Mouse (Mus musculus) heart, adult 11 months (tissue): ENCODE data around the gene Irak2.
"Not testable (repeated sequence)": the region's sequence is repeated elsewhere in the genome, so short reads cannot be mapped to it uniquely, and the experiment has no call there.

ENCODE experiments used
- DNase-seq: peaks from one replicate; pipeline ENCODE4 v3.0.0; 2022

The Irak2 gene

GRCm38 (mm10) chr6:113669821-113670220 is 31.6 kb downstream of the Irak2 start:
- peak; percentile 95 for DNase-seq

- not testable (repeated sequence) for DNase-seq
Observed at GRCm38 (mm10) chr6:113672029-113672428, 33.8 kb downstream of the Irak2 start.

DNA sequence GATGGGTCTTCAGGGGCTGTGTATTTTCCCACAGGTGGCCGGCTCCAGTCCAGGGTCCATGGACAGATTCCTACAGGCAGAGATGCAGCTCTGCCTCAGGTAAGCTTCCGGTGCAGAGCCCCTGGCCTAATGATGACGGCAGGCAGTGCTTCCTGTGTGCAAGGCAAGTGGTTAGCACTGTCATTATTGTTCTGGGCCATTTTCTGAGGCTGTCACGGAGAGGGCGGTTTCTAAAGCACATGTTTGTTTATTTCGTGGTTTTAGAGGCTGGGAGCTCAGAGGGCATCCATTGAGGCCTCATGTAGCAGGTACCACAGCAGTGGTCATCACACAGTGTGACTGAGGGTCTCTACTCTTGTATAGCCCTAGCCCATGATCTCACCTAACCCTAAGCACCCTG is 34.7 kb downstream of the Irak2 start:
- no peak for DNase-seq

- no peak for DNase-seq
Observed at GRCm38 (mm10) chr6:113675234-113675633, 37.0 kb downstream of the Irak2 start.

GRCm38 (mm10) chr6:113675991-113676390 is 37.7 kb downstream of the Irak2 start:
- DNase-seq = no peak

GRCm38 (mm10) chr6:113677070-113677734 is 38.9 kb downstream of the Irak2 start:
- DNase-seq = peak; percentile 98

- no peak for DNase-seq
Observed at GRCm38 (mm10) chr6:113678246-113679012, 40.2 kb downstream of the Irak2 start.

DNA sequence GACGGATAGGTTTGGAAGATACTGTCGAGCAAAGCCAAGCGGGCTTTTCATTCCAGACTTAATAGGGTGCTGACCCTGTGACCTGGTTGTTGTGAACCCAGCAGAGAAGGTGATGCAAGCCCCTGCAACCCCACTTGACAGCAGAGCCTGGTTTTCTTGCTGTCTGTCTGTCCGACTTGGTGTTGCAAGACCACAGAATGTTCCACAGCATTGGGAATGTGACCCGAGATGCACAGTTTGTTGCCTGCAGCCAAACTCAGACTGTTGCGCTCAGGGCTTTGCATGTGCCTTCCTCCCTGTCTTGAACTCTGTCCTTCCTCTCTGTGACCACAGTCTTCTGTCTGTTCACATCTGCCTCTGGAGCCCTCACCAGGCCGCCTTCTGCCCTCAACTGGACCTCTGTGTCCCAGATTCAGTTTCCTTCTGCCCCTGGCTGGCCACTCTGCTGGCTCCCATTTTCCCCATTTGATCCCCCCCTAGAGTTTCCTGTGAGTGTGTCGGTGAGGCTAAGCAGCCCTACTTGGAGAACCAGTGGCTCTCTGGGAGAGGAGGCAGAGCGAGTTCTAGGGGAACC is 41.8 kb downstream of the Irak2 start:
- DNase-seq = peak; percentile 93

- peak; percentile 98 for DNase-seq
Observed at GRCm38 (mm10) chr6:113681271-113681670, 43.0 kb downstream of the Irak2 start.

GRCm38 (mm10) chr6:113683081-113683825 is 45.0 kb downstream of the Irak2 start:
- no peak for DNase-seq

DNA sequence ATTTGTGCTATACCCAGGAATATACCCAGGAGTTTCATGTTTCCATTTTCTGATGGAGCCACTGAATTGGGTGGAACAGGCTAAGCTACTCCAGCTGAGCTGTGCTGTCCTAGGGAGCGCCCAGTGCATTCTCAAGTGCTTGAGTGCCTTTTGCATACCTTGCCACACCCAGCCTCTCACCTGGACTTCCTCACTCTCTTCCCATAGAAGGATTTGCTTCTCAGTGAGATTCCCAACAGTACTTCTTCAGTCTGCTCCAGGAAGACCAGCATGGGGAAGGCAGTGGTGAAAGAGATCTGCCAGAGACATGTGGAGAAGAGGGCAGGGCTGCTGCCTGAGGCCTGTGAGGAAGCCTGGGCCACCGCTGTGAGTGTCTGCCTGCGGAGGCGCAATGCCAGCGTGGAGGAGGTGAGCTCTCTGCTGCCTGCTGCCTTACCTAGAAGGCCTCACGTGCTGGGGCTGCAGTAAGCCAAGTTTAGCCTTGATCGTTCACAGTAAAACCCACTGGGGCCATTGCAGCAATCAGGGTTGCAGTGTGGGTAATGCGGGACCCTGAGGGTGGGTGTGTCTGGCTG is 48.4 kb downstream of the Irak2 start:
- DNase-seq = no peak

DNA sequence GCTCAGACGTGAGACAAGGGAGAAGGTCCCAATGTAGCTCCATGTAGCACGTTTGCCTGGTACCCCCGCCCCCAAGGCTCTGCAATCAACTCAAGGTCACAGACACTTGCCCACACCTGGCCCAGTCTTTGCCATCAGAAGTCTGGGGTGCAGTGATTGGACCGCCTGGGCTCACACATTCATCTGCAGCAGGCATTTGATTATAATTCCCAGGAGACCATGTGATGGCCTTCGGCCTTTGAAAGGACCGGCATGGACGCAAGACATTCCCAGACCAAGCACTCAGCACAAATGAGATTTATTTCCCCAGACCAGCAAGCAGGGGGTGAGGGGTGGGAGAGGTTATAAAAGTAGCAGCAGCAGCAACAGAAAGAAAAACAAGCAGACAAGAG is 51.7 kb downstream of the Irak2 start:
- DNase-seq = peak; percentile 94

DNA sequence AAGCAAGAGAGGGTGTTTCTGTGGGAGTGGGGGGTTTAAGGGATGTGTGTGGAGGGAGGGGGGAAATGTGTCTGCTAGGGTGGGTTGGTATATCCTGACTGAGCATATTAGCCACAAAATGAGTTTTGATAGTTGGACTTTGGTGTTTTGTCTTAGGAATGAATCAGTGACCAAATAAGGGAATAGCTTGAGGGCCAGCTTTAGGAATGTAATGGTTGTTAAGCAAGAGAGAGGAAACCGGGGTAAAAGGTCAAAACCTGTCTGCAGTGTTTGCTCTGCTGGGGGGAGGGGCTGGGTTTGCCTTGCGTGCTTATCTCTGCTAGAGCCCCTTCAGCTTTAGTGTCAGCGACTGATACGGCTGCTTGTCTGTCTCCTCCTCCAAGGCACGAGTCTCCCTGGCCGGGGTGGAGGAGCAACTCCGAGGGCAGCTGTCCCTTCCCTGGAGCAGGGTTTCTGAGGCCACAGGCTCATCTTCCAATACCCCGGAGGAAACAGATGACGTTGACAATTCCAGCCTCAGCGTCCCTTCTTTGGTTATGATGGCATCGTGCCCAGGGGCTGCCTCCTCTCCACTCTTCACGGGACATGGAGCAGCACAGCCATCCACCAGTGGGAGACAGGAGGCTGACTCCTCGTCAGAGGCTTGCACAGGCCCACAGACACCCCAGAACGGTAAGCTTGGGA is 52.3 kb downstream of the Irak2 start:
- DNase-seq = peak; percentile 96

GRCm38 (mm10) chr6:113691084-113691462 is 52.8 kb downstream of the Irak2 start:
- DNase-seq = no peak

DNA sequence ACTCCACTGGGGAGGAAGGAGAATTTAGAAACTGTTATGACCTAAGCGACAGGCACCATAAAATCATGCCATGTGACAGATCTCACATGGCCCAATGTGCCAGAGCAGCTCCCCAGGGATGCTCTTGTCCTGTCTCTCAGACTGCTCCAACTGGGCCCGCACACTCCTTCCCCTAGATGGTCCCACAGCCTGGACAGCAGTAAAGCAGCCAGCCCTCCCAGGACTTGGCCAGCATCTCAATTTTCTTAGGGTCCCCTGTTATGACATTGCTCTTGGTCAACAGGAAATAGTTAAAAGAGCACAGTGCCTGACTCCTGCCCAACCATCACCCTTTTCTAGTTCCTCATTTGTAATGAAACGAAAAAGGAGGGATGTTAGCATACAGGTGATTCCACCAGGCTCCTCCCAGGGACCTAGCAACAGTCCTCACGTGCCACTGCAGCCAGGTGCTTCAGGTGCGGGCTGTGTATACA is 54.4 kb downstream of the Irak2 start:
- DNase-seq = no peak

GRCm38 (mm10) chr6:113693377-113693776 is 55.1 kb downstream of the Irak2 start:
- DNase-seq = no peak

GRCm38 (mm10) chr6:113695203-113695602 is 56.9 kb downstream of the Irak2 start:
- no peak for DNase-seq

- no peak for DNase-seq
Observed at GRCm38 (mm10) chr6:113695766-113696355, 57.6 kb downstream of the Irak2 start.

DNA sequence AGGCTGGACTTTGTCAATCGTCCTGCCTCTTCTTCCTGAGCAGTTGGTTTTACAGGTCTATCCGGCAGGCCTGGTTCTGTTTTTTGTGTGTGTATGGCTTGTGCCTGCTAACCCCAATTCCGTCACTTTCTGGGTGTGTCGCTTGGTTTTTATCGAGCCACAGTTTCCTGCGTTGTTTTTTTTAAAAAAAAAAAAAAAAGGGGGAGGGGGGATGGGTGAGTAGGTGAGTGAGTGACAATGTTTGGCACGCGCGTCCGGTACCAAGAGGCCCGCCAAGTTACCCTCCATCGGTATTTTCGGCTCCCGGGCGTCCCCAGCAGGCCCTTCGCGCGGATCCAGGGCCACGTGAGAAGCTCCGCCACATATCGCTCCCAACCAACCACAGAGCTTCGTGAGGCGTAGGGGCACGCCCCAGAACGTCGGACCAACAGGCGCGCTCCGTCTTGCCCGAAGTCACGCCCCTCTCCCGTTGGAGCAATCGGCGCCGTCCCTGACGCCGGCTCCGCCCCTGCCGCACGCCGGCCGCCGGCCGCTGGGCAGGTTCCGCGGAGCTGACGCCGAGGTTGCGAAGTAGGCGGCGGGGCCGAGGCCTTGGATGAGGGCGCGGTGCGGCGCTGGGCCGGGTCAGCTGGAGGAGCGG is 58.4 kb downstream of the Irak2 start, which contains the start of gene Tatdn2:
Gene Tatdn2, plus strand, starts transcription at position 469 of the 640 bp plus-strand sequence.
- DNase-seq = peak; percentile 100

DNA sequence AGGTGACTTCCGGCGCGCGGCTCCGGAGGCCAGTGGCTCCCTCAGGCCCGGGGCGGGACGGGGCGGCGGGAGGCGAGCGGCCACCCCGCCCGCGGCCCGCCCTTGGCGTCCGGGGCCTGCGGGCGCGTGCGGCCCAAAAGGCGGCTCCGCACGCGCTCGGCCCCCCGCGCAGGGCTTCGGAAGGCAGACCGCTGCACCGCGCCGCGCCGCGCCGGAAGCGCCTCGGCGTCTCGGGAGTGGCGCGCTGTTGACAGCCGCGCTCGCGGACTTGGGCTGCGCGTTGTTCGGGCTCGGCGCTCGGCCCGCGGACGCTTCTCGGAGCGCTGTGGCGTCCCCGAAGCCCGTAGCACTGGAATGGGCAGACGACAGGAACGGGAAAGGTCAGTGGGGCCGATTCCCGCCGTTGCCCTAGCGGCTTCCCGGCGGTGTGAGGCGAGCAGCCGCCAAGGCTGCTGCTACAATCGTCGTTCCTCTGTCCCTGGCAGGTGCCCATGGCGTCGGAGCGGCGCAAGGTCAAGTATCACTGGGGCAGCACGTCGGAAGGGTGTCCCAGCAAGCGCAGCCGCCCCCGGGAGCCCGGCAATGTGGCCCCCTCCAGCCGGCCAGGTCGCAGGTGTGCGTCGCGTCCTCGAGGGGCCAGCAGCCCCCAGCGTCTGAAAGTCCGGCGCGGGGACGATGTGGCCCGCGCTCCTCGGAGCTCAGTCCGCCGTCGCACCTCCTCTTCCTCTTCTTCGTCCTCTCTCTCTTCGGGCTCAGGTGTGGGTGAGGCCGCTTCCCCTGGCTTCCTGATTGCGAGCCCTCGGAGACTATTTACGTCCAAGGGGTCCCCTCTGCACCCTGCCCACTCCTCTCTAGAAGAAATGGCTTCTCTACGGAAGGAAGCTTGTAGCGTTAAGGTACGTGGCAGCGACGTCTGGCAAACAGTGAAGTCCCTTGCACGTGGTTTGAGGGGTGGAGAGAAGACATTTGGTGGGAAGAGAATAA is 59.2 kb downstream of the Irak2 start:
- DNase-seq = peak; percentile 93
